Mouse (Mus musculus) cerebellum, adult 11-12 months (tissue): ENCODE measurements around the gene Erv3.
A peak's percentile ranks its signal among the peaks of the same experiment; 100 is the strongest.
"Not testable (repeated sequence)": the region's sequence is repeated elsewhere in the genome, so short reads cannot be mapped to it uniquely, and the experiment has no call there.

Experiments
- DNase-seq: peaks from one replicate; pipeline ENCODE4 v3.0.0; 2022

The Erv3 gene

GRCm38 (mm10) chr2:131862617-131863275 is 3.2 kb upstream of the Erv3 start:
- no peak for DNase-seq

GRCm38 (mm10) chr2:131857838-131858237 is 1.7 kb downstream of the Erv3 start:
- DNase-seq: no peak

- DNase-seq: no peak
Measured at GRCm38 (mm10) chr2:131853719-131854118, 5.8 kb downstream of the Erv3 start.

GRCm38 (mm10) chr2:131851333-131852092 is 8.0 kb downstream of the Erv3 start:
- no peak for DNase-seq

- DNase-seq: no peak
Measured at GRCm38 (mm10) chr2:131850047-131850446, 9.5 kb downstream of the Erv3 start.

GRCm38 (mm10) chr2:131847501-131848359 is 11.8 kb downstream of the Erv3 start:
- DNase-seq: no peak

- no peak for DNase-seq
Measured at GRCm38 (mm10) chr2:131846811-131847210, 12.7 kb downstream of the Erv3 start.

GRCm38 (mm10) chr2:131846132-131846710 is 13.3 kb downstream of the Erv3 start:
- no peak for DNase-seq

- DNase-seq: no peak
Measured at GRCm38 (mm10) chr2:131845671-131846070, 13.9 kb downstream of the Erv3 start.

GRCm38 (mm10) chr2:131842568-131842967 is 17.0 kb downstream of the Erv3 start:
- no peak for DNase-seq

- DNase-seq: no peak
Measured at GRCm38 (mm10) chr2:131841321-131841693, 18.2 kb downstream of the Erv3 start.

GRCm38 (mm10) chr2:131840611-131841320 is 18.8 kb downstream of the Erv3 start:
- DNase-seq: no peak

GRCm38 (mm10) chr2:131834296-131834695 is 25.3 kb downstream of the Erv3 start:
- DNase-seq: no peak

GRCm38 (mm10) chr2:131831861-131832260 is 27.7 kb downstream of the Erv3 start:
- no peak for DNase-seq

GRCm38 (mm10) chr2:131830945-131831344 is 28.6 kb downstream of the Erv3 start:
- DNase-seq: not testable (repeated sequence)

- DNase-seq: peak; percentile 32
Measured at GRCm38 (mm10) chr2:131827999-131828975, 31.3 kb downstream of the Erv3 start.

GRCm38 (mm10) chr2:131827026-131827687 is 32.4 kb downstream of the Erv3 start:
- no peak for DNase-seq

- DNase-seq: no peak
Measured at GRCm38 (mm10) chr2:131825498-131825897, 34.0 kb downstream of the Erv3 start.

GRCm38 (mm10) chr2:131823931-131824330 is 35.6 kb downstream of the Erv3 start:
- DNase-seq: no peak

- no peak for DNase-seq
Measured at GRCm38 (mm10) chr2:131822492-131822891, 37.1 kb downstream of the Erv3 start.

GRCm38 (mm10) chr2:131821708-131821990 is 37.9 kb downstream of the Erv3 start:
- no peak for DNase-seq
